Mouse (Mus musculus) cerebellum, postnatal 4 days (tissue): ENCODE results near the gene Pdia5.

Source experiments
- DNase-seq, 2 experiments: peaks; one replicate each; pipeline ENCODE4 v3.0.0; 2022; ENCODE audit warnings: low spot score in 2 of 2, mixed read lengths in 1 of 2

The Pdia5 gene

DNA sequence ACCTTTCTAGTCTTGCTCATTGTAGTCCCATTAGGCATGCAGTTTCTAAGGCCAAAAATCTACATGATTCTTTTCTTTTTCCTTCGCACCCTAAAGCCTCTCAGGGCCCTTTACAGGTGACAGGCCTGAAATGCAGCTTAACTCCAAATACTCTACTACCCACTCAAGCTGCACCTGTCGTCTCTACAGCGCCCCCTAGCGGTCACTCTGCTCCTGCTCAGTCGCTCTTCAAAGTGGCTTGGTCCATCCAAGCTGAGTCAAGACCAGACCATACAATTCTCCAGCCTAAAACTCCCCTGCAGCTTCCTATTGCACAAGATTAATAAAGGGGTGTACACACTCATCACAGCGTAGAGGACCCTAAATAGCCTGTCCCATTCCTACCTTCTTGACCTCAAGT, 130.1 kb downstream of the Pdia5 start:
- DNase-seq, result peak; percentile 26 to 41

- DNase-seq, result no peak
These were observed 133.2 kb downstream of the Pdia5 start for GRCm38 (mm10) chr16:35357449-35357848.
